Mouse (Mus musculus): Measurements from ENCODE around the gene Fam169b. TPM values are rescaled to one million over a fixed set of nuclear protein-coding genes. Genes with fewer than 3 reads are reported as not detected.

Fam169b gene
- polyA plus RNA-seq, 2 experiments = 0.28 to 0.30 TPM

DNA sequence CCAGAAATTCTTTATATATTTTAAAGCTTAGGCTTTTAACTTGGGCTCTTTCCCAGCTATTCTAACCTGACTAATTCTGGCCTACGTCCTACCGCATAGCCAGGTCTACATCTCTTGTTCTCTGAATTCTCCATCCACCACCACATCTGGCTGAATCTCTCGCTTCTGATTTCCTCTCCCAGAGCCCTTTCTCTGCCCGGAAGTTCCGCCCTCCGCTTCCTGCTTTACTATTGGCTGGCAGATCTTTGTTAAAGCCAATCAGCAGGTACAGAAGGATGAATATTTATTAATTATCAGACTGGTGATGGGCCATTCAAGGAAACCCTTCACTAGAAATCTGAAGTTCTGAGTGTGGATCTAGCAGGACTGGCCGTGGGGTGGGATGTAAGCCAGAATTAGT is 27.5 kb downstream of the Fam169b start:
- Histone ChIP-seq H3K27me3 (ENCODE audit: control insufficient read depth, insufficient read depth, low read length) (no peaks in the 10 kb centered on the region), H3K4me2 (ENCODE audit: low read depth) (no peak overlapping the region), H3K27ac (no peak overlapping the region), H3K9ac (replicated peaks) (no peak overlapping the region), H3K36me3 (replicated peaks; ENCODE audit: control insufficient read depth, insufficient read depth, low read depth) (no peaks in the 10 kb centered on the region), H3K4me1 (replicated peaks; ENCODE audit: control insufficient read depth in 2 of 2, insufficient read depth in 2 of 2, low read length in 1 of 2) (no peaks in the 10 kb centered on the region), H3K9me3 (ENCODE audit: control insufficient read depth, low read length) (no peaks in the 10 kb centered on the region), H3K4me3 (ENCODE audit: insufficient read depth in 1 of 2, low read depth in 2 of 2, low read length in 2 of 2) (no peak overlapping the region)
- DNase-seq (ENCODE audit: low read depth in 3 of 3, low spot score in 3 of 3) = no peak
- TF ChIP-seq CTCF (IDR thresholded peaks at IDR 0.05; ENCODE audit: low read depth) (no peak), EP300 (IDR thresholded peaks at IDR 0.05; ENCODE audit: low read depth) (no peak)
- 57% methylated on average over 7 of the region's 7 CpGs for WGBS (ENCODE audit: insufficient replicate concordance)
- ATAC-seq (ENCODE audit: insufficient read depth) = no peak

DNA sequence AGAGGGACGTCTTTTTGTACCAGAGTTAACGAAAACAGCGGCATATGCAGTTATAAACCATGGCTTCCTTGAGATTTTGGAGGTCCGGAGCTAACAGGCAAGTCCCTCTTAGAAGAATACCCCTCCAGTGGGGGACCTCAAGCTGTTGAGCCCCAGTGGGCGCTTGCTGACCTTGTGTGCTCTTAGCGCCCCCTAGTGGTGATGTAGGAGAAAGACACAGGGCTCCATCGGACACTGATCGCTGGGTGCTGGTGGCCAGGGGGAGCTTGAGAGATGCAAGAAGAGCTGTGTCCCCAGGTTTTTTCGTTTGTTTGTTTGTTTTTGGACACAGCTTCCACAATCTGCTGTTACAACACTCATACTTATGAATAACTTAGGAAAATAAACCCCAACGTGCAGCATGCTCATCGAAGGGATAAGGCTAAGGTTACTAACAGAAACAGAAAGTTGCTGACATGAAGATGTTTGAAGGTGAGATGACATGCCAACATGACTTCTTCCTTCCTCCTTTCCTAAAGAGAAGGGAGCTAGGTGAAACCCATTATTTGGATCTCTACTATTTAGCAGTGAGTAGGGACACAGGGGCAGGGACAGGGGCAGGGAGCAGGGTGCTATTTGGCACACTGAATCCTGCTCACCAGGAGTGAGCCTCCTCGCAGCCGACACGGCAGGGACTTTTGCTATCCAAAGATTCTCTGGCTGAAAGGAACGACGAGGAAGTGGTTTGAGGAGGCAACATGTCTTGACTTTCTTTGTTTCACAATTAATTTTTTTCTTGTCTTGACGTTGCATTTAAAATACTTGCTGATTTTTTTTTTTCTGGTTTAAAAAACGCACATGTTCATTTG is 29.2 kb downstream of the Fam169b start:
- no peak overlapping the region for H3K27ac ChIP-seq
- H3K36me3 ChIP-seq (replicated peaks; ENCODE audit: control insufficient read depth, insufficient read depth, low read depth) = no peaks in the 10 kb centered on the region
- TF ChIP-seq EP300 (IDR thresholded peaks at IDR 0.05; ENCODE audit: low read depth) (no peak), CTCF (IDR thresholded peaks at IDR 0.05; ENCODE audit: low read depth) (peak; percentile 96)
- peak; percentile 51; the same call in 1 of the 2 replicates for ATAC-seq (ENCODE audit: insufficient read depth)
- no peaks in the 10 kb centered on the region for H3K27me3 ChIP-seq (ENCODE audit: control insufficient read depth, insufficient read depth, low read length)
- DNase-seq (ENCODE audit: low read depth in 3 of 3, low spot score in 3 of 3) = peak; percentile 31 to 42 (median 34)
- 17% methylated on average over 18 of the region's 18 CpGs for WGBS (ENCODE audit: insufficient replicate concordance)
- peak overlapping the region; percentile 66 for H3K4me2 ChIP-seq (ENCODE audit: low read depth)
- no peak overlapping the region; the same call in 1 of the 2 replicates for H3K9ac ChIP-seq (replicated peaks)
- no peaks in the 10 kb centered on the region for H3K4me1 ChIP-seq (replicated peaks; ENCODE audit: control insufficient read depth in 2 of 2, insufficient read depth in 2 of 2, low read length in 1 of 2)
- H3K9me3 ChIP-seq (ENCODE audit: control insufficient read depth, low read length) = no peaks in the 10 kb centered on the region
- H3K4me3 ChIP-seq (ENCODE audit: insufficient read depth in 1 of 2, low read depth in 2 of 2, low read length in 2 of 2) = peak overlapping the region in 1 of 2 experiments; percentile 33; a peak in 2 of 4 replicates

DNA sequence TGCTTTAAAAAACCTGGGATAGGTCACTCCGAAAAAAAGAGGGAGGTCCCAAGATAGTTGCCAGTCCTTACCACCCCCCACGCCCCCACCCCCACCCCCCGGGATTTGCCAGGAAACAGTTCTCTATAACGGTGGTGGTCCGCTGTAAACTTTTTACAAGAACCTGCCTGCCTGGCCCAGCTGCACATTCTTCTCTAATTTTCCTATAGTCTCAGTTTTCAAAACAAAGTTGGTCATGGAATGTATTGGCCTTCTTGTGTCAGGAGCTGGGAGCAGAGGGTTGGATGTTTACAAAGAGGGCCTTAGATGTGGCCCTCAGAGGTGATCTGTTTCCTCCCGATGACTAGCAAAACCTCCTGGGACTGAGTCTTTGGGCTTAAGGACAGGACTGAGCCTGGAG is 30.0 kb downstream of the Fam169b start:
- Histone ChIP-seq H3K9ac (replicated peaks) (no peak overlapping the region), H3K36me3 (replicated peaks; ENCODE audit: control insufficient read depth, insufficient read depth, low read depth) (no peaks in the 10 kb centered on the region), H3K9me3 (ENCODE audit: control insufficient read depth, low read length) (no peaks in the 10 kb centered on the region), H3K4me1 (replicated peaks; ENCODE audit: control insufficient read depth in 2 of 2, insufficient read depth in 2 of 2, low read length in 1 of 2) (no peaks in the 10 kb centered on the region), H3K4me3 (ENCODE audit: insufficient read depth in 1 of 2, low read depth in 2 of 2, low read length in 2 of 2) (no peak overlapping the region), H3K4me2 (ENCODE audit: low read depth) (no peak overlapping the region), H3K27ac (no peak overlapping the region), H3K27me3 (ENCODE audit: control insufficient read depth, insufficient read depth, low read length) (no peaks in the 10 kb centered on the region)
- DNase-seq (ENCODE audit: low read depth in 3 of 3, low spot score in 3 of 3) (no peak), ATAC-seq (ENCODE audit: insufficient read depth) (no peak)
- TF ChIP-seq EP300 (IDR thresholded peaks at IDR 0.05; ENCODE audit: low read depth) = no peak
- TF ChIP-seq CTCF (IDR thresholded peaks at IDR 0.05; ENCODE audit: low read depth) = no peak
- 61% methylated on average over 6 of the region's 6 CpGs for WGBS (ENCODE audit: insufficient replicate concordance)

DNA sequence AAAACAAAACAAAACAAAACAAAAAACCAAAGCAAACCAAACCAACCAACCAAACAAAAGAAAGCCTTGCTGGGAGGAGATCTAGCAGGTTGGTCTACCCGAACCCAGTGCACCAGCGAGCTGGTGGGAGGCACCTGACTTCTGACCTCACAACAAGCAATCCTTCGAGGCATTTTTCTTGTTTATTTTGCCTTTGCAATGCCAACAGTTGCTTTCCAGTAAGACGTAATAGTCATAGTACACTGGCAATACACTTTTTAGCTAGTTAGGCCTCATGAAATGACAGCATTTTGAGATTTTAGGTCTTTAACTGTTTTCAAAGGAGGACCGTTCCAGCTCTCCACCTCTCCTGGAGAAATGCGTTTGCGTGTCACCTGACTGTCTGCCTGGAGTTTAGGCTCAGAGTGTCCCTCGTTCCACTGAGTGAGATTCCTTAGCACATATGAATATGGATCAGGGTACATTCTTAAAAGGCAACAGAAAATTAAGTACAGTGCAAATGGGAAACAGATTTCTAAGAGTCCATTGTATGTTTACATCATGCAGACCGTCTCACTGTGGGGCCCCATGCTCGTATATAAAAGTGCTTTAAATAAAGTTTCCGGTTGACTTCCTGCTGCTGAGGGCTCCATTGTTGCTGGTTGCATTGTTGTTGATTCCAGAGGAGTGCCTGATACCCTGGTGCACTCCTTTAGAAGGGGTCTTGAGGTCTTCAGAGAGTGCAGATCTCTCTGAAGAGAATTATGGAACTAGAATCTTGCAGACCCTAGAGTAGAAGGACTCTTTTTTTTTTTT is 32.3 kb downstream of the Fam169b start:
- DNase-seq (ENCODE audit: low read depth in 3 of 3, low spot score in 3 of 3) = no peak
- Histone ChIP-seq H3K4me3 (ENCODE audit: insufficient read depth in 1 of 2, low read depth in 2 of 2, low read length in 2 of 2) (no peak overlapping the region), H3K36me3 (replicated peaks; ENCODE audit: control insufficient read depth, insufficient read depth, low read depth) (no peaks in the 10 kb centered on the region), H3K27ac (no peak overlapping the region), H3K27me3 (ENCODE audit: control insufficient read depth, insufficient read depth, low read length) (no peaks in the 10 kb centered on the region), H3K9ac (replicated peaks) (no peak overlapping the region), H3K9me3 (ENCODE audit: control insufficient read depth, low read length) (no peaks in the 10 kb centered on the region), H3K4me1 (replicated peaks; ENCODE audit: control insufficient read depth in 2 of 2, insufficient read depth in 2 of 2, low read length in 1 of 2) (no peaks in the 10 kb centered on the region), H3K4me2 (ENCODE audit: low read depth) (no peak overlapping the region)
- no peak for TF ChIP-seq EP300 (IDR thresholded peaks at IDR 0.05; ENCODE audit: low read depth)
- WGBS (ENCODE audit: insufficient replicate concordance) = 58% methylated on average over 11 of the region's 11 CpGs
- ATAC-seq (ENCODE audit: insufficient read depth) = no peak

DNA sequence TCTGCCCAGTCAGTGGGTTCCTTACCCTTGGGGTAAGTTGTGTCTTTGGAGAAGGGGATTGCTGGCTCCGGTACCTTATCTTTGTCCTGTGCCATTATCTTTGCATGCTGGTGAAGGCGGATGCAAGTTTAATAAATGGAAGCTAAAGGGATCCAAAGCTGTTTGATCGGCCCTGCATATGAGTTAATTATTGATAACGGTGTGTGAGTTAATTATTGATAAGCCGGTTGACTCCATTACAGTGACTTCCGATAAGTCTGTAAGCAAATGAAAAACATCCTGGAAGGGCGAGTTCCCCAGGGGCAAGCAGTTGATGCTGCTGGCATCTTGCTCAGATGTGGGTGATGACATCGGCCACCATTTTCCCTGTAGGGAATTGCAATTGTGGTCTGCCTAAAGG is 33.1 kb downstream of the Fam169b start:
- TF ChIP-seq EP300 (IDR thresholded peaks at IDR 0.05; ENCODE audit: low read depth) (no peak), CTCF (IDR thresholded peaks at IDR 0.05; ENCODE audit: low read depth) (no peak)
- ATAC-seq (ENCODE audit: insufficient read depth) (no peak), DNase-seq (ENCODE audit: low read depth in 3 of 3, low spot score in 3 of 3) (no peak)
- no peak overlapping the region for H3K4me3 ChIP-seq (ENCODE audit: insufficient read depth in 1 of 2, low read depth in 2 of 2, low read length in 2 of 2)
- 67% methylated on average over 8 of the region's 8 CpGs for WGBS (ENCODE audit: insufficient replicate concordance)
- H3K27me3 ChIP-seq (ENCODE audit: control insufficient read depth, insufficient read depth, low read length) = no peaks in the 10 kb centered on the region
- H3K9ac ChIP-seq (replicated peaks) = no peak overlapping the region
- H3K4me1 ChIP-seq (replicated peaks; ENCODE audit: control insufficient read depth in 2 of 2, insufficient read depth in 2 of 2, low read length in 1 of 2) = no peaks in the 10 kb centered on the region
- H3K27ac ChIP-seq = no peak overlapping the region
- no peak overlapping the region for H3K4me2 ChIP-seq (ENCODE audit: low read depth)
- no peaks in the 10 kb centered on the region for H3K9me3 ChIP-seq (ENCODE audit: control insufficient read depth, low read length)
- no peaks in the 10 kb centered on the region for H3K36me3 ChIP-seq (replicated peaks; ENCODE audit: control insufficient read depth, insufficient read depth, low read depth)
